Mouse (Mus musculus): ENCODE data around the gene Dcst2. TPM values are rescaled to one million over a fixed set of nuclear protein-coding genes. Genes with fewer than 3 reads are reported as not detected.

Dcst2 gene
- polyA plus RNA-seq, 1 experiment from 2014 or later: 0.23 TPM

- H3K9ac ChIP-seq (ENCODE audit: low read length): no peak overlapping the region
- no peak overlapping the region; the same call in 1 of the 2 replicates for H3K4me3 ChIP-seq (ENCODE audit: low read depth, low read length)
- ATAC-seq (ENCODE audit: insufficient number of reproducible peaks, low FRiP score, low TSS enrichment, low read depth): no peak
- H3K4me2 ChIP-seq (ENCODE audit: low read depth, severe bottlenecking): no peak overlapping the region
- peaks cover 20% of the 10 kb centered on the region for H3K36me3 ChIP-seq (ENCODE audit: control insufficient read depth, insufficient read depth, low read length)
- H3K27me3 ChIP-seq (ENCODE audit: control insufficient read depth, insufficient read depth, low read length): no peaks in the 10 kb centered on the region
- no peak overlapping the region for H3K27ac ChIP-seq (replicated peaks; ENCODE audit: low read depth, low read length)
- H3K4me1 ChIP-seq (ENCODE audit: control insufficient read depth, insufficient read depth, low read length): peaks cover 20% of the 10 kb centered on the region
- DNase-seq (ENCODE audit: low spot score): no peak
- H3K9me3 ChIP-seq (ENCODE audit: control insufficient read depth, low read length): no peaks in the 10 kb centered on the region
- WGBS: 96% methylated on average over 8 of the region's 8 CpGs
These were observed 54.4 kb downstream of the Dcst2 start for GRCm38 (mm10) chr3:89416158-89416557.

DNA sequence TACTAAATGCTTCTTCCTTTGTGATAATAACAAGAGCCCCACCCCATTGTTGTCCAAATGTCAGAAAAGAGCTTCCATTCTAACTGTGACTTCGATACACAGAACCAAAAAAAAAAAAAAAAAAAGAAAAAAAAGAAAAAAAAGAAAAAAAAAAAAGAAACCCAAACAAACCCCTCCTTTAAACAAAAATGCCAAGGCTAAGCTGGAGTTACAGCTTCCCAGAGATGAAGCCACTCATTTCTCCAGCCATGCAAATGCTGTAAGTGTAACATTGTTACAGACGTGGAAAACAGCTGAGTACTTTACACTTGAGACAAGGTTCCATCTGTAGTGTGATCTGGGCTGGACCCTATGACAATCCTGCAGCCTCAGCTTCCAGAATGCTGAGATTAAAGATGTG is 55.4 kb downstream of the Dcst2 start:
- Histone ChIP-seq H3K4me2 (ENCODE audit: low read depth, severe bottlenecking) (peak overlapping the region; percentile 77), H3K27me3 (ENCODE audit: control insufficient read depth, insufficient read depth, low read length) (no peaks in the 10 kb centered on the region), H3K27ac (replicated peaks; ENCODE audit: low read depth, low read length) (no peak overlapping the region; the same call in 1 of the 2 replicates), H3K9me3 (ENCODE audit: control insufficient read depth, low read length) (no peaks in the 10 kb centered on the region), H3K4me1 (ENCODE audit: control insufficient read depth, insufficient read depth, low read length) (peaks cover 28% of the 10 kb centered on the region), H3K4me3 (ENCODE audit: low read depth, low read length) (peak overlapping the region; percentile 70), H3K9ac (ENCODE audit: low read length) (peak overlapping the region; percentile 61), H3K36me3 (ENCODE audit: control insufficient read depth, insufficient read depth, low read length) (peaks cover 20% of the 10 kb centered on the region)
- no peak for DNase-seq (ENCODE audit: low spot score)
- ATAC-seq (ENCODE audit: insufficient number of reproducible peaks, low FRiP score, low TSS enrichment, low read depth): no peak
- WGBS: 28% methylated on average over 2 of the region's 2 CpGs

DNA sequence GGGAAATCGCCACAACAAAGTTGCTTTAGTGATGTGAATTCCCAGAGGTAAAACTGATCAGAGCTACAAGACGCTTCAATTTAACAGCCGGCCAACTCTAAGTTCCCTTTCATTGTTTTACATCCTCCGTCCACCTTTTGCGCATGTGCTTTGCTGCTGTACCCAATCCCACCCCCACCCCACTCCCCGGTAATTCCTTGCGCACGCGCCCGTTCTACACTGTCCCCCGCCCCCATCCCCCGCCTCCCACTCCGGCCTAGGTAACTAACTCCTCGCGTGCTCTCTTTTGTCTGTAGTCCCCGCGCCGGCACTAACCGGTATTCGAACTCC is 56.0 kb downstream of the Dcst2 start:
- ATAC-seq (ENCODE audit: insufficient number of reproducible peaks, low FRiP score, low TSS enrichment, low read depth) (peak; percentile 31), DNase-seq (ENCODE audit: low spot score) (no peak)
- Histone ChIP-seq H3K27me3 (ENCODE audit: control insufficient read depth, insufficient read depth, low read length) (no peaks in the 10 kb centered on the region), H3K27ac (replicated peaks; ENCODE audit: low read depth, low read length) (peak overlapping the region; percentile 92), H3K9me3 (ENCODE audit: control insufficient read depth, low read length) (no peaks in the 10 kb centered on the region), H3K4me3 (ENCODE audit: low read depth, low read length) (peak overlapping the region; percentile 70), H3K4me1 (ENCODE audit: control insufficient read depth, insufficient read depth, low read length) (peaks cover 33% of the 10 kb centered on the region), H3K9ac (ENCODE audit: low read length) (peak overlapping the region; percentile 61), H3K4me2 (ENCODE audit: low read depth, severe bottlenecking) (peak overlapping the region; percentile 77), H3K36me3 (ENCODE audit: control insufficient read depth, insufficient read depth, low read length) (peaks cover 20% of the 10 kb centered on the region)
- WGBS: 0% methylated on average over 20 of the region's 20 CpGs

- WGBS: under 1% methylated on average over 39 of the region's 39 CpGs
- peak; percentile 97 for DNase-seq (ENCODE audit: low spot score)
- ATAC-seq (ENCODE audit: insufficient number of reproducible peaks, low FRiP score, low TSS enrichment, low read depth): peak; percentile 92
- Histone ChIP-seq H3K4me3 (ENCODE audit: low read depth, low read length) (peak within 1 kb of the TSS; percentile 70), H3K9ac (ENCODE audit: low read length) (peak within 1 kb of the TSS; percentile 61), H3K36me3 (ENCODE audit: control insufficient read depth, insufficient read depth, low read length) (peaks cover 20% of the 10 kb centered on the region), H3K4me2 (ENCODE audit: low read depth, severe bottlenecking) (peak within 1 kb of the TSS; percentile 90), H3K4me1 (ENCODE audit: control insufficient read depth, insufficient read depth, low read length) (peaks cover 33% of the 10 kb centered on the region), H3K9me3 (ENCODE audit: control insufficient read depth, low read length) (no peaks in the 10 kb centered on the region), H3K27me3 (ENCODE audit: control insufficient read depth, insufficient read depth, low read length) (no peaks in the 10 kb centered on the region), H3K27ac (replicated peaks; ENCODE audit: low read depth, low read length) (peak within 1 kb of the TSS; percentile 92)
These were observed 56.5 kb downstream of the Dcst2 start, which contains the start of the genes Cks1b and Shc1 for GRCm38 (mm10) chr3:89418170-89418860. Cks1b (minus strand) TSS chr3:89418383. Shc1 (plus strand) TSS chr3:89418443.

GRCm38 (mm10) chr3:89418861-89419250 is 57.1 kb downstream of the Dcst2 start:
- Histone ChIP-seq H3K9me3 (ENCODE audit: control insufficient read depth, low read length) (no peaks in the 10 kb centered on the region), H3K4me2 (ENCODE audit: low read depth, severe bottlenecking) (peak overlapping the region; percentile 90), H3K4me1 (ENCODE audit: control insufficient read depth, insufficient read depth, low read length) (peaks cover 33% of the 10 kb centered on the region), H3K9ac (ENCODE audit: low read length) (peak overlapping the region; percentile 61), H3K27me3 (ENCODE audit: control insufficient read depth, insufficient read depth, low read length) (no peaks in the 10 kb centered on the region), H3K27ac (replicated peaks; ENCODE audit: low read depth, low read length) (peak overlapping the region; percentile 92), H3K36me3 (ENCODE audit: control insufficient read depth, insufficient read depth, low read length) (peaks cover 20% of the 10 kb centered on the region), H3K4me3 (ENCODE audit: low read depth, low read length) (peak overlapping the region; percentile 70)
- ATAC-seq (ENCODE audit: insufficient number of reproducible peaks, low FRiP score, low TSS enrichment, low read depth) (peak; percentile 11; the same call in 1 of the 2 replicates), DNase-seq (ENCODE audit: low spot score) (peak; percentile 85)
- under 1% methylated on average over 16 of the region's 16 CpGs for WGBS

DNA sequence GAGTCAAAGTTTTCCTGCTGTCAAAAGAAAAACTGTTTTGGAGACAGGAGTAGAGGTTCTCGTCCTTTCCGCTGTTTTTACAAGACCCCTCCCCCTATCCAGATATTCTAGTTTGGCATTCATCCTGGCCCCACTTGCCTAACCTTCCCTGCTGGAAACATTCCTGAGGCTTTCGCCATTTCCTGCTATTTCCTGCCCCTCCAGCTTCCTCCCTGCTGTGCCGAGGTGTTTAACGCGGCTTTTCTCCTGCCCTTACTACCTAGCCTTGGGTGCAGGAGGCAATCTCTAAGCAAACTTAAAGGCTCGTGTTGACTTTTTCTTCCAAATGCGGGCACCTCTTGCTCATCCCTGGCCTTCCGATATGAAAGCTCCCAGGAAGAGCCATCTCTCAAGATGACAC is 57.8 kb downstream of the Dcst2 start:
- no peaks in the 10 kb centered on the region for H3K27me3 ChIP-seq (ENCODE audit: control insufficient read depth, insufficient read depth, low read length)
- ATAC-seq (ENCODE audit: insufficient number of reproducible peaks, low FRiP score, low TSS enrichment, low read depth) (no peak), DNase-seq (ENCODE audit: low spot score) (peak; percentile 47)
- peak overlapping the region; percentile 61 for H3K9ac ChIP-seq (ENCODE audit: low read length)
- H3K4me2 ChIP-seq (ENCODE audit: low read depth, severe bottlenecking): peak overlapping the region; percentile 90
- peaks cover 19% of the 10 kb centered on the region for H3K36me3 ChIP-seq (ENCODE audit: control insufficient read depth, insufficient read depth, low read length)
- H3K9me3 ChIP-seq (ENCODE audit: control insufficient read depth, low read length): no peaks in the 10 kb centered on the region
- H3K4me3 ChIP-seq (ENCODE audit: low read depth, low read length): peak overlapping the region; percentile 70
- H3K4me1 ChIP-seq (ENCODE audit: control insufficient read depth, insufficient read depth, low read length): peaks cover 33% of the 10 kb centered on the region
- WGBS: 1% methylated on average over 9 of the region's 9 CpGs
- peak overlapping the region; percentile 92 for H3K27ac ChIP-seq (replicated peaks; ENCODE audit: low read depth, low read length)

DNA sequence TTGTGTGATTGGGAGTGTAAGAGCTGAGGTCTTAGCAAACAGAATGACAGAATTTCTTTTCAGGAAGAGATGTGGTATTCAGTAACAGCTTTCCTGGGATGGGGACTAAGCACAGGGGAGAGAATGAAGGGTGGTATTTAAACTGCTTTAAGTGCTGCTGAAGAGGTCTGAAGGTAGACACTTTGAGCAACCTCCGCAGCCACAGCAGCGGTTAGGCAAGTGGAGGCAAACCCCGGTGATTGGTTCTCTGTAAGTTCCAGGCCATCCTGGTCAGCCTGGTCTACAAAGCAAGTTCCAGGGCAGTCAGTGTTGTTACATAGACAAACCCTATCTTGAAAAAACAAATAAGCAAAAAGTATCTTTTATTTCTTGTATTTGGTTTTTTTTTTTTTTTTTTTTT is 58.2 kb downstream of the Dcst2 start:
- Histone ChIP-seq H3K27me3 (ENCODE audit: control insufficient read depth, insufficient read depth, low read length) (no peaks in the 10 kb centered on the region), H3K9ac (ENCODE audit: low read length) (peak overlapping the region; percentile 61), H3K9me3 (ENCODE audit: control insufficient read depth, low read length) (no peaks in the 10 kb centered on the region), H3K4me1 (ENCODE audit: control insufficient read depth, insufficient read depth, low read length) (peaks cover 33% of the 10 kb centered on the region), H3K27ac (replicated peaks; ENCODE audit: low read depth, low read length) (peak overlapping the region; percentile 92), H3K4me2 (ENCODE audit: low read depth, severe bottlenecking) (peak overlapping the region; percentile 90), H3K4me3 (ENCODE audit: low read depth, low read length) (peak overlapping the region; percentile 70), H3K36me3 (ENCODE audit: control insufficient read depth, insufficient read depth, low read length) (peaks cover 15% of the 10 kb centered on the region)
- DNase-seq (ENCODE audit: low spot score) (peak; percentile 34), ATAC-seq (ENCODE audit: insufficient number of reproducible peaks, low FRiP score, low TSS enrichment, low read depth) (no peak)
- 12% methylated on average over 3 of the region's 3 CpGs for WGBS

- DNase-seq (ENCODE audit: low spot score): no peak
- Histone ChIP-seq H3K9me3 (ENCODE audit: control insufficient read depth, low read length) (no peaks in the 10 kb centered on the region), H3K36me3 (ENCODE audit: control insufficient read depth, insufficient read depth, low read length) (peaks cover 12% of the 10 kb centered on the region), H3K4me3 (ENCODE audit: low read depth, low read length) (no peak overlapping the region), H3K9ac (ENCODE audit: low read length) (no peak overlapping the region), H3K27me3 (ENCODE audit: control insufficient read depth, insufficient read depth, low read length) (no peaks in the 10 kb centered on the region), H3K4me2 (ENCODE audit: low read depth, severe bottlenecking) (peak overlapping the region; percentile 90; the same call in 1 of the 2 replicates), H3K27ac (replicated peaks; ENCODE audit: low read depth, low read length) (peak overlapping the region; percentile 64), H3K4me1 (ENCODE audit: control insufficient read depth, insufficient read depth, low read length) (peaks cover 33% of the 10 kb centered on the region)
- no peak for ATAC-seq (ENCODE audit: insufficient number of reproducible peaks, low FRiP score, low TSS enrichment, low read depth)
- 50% methylated on average over 2 of the region's 2 CpGs for WGBS
These were observed 58.6 kb downstream of the Dcst2 start for GRCm38 (mm10) chr3:89420421-89420820.

Data from limb, embryonic 11.5 days (tissue).